Mouse (Mus musculus) ES-E14 (cell line): Measurements from ENCODE around the gene Supt5. TPM values are rescaled to one million over a fixed set of nuclear protein-coding genes. Genes with fewer than 3 reads are reported as not detected.

Source experiments
- DNase-seq: peaks from one replicate; pipeline ENCODE4 v3.0.0-alpha.2; 2013; ENCODE audit warnings: low read depth, low spot score
- H3K27ac ChIP-seq: 2 replicates; pipeline ENCODE4 v1.5.1; 2012; ENCODE audit warnings: low read depth, mild to moderate bottlenecking, low read length, moderate library complexity, mixed read lengths; ENCODE audit not compliant: poor library complexity, insufficient read depth, severe bottlenecking
- H3K36me3 ChIP-seq: 2 replicates; pipeline ENCODE4 v1.6.1; 2012; ENCODE audit warnings: mild to moderate bottlenecking, low read length, moderate library complexity, mixed read lengths; ENCODE audit not compliant: control insufficient read depth, poor library complexity, insufficient read depth, severe bottlenecking
- H3K4me1 ChIP-seq, 2 experiments: fragments of 150-350 bp in 1 of 2; sonication (generic) in 1 of 2; 2 replicates each; pipeline ENCODE4 v1.6.1; 2012; ENCODE audit warnings: low read length in 2 of 2, mild to moderate bottlenecking in 1 of 2, mixed read lengths in 1 of 2; ENCODE audit not compliant: control insufficient read depth in 2 of 2, insufficient read depth in 2 of 2, poor library complexity in 1 of 2
- H3K4me3 ChIP-seq, 2 experiments: fragments of 150-350 bp in 1 of 2; sonication (generic) in 1 of 2; 2 replicates each; pipeline ENCODE4 v1.5.1; 2012; ENCODE audit warnings: low read length in 2 of 2, low read depth in 1 of 2, mild to moderate bottlenecking in 1 of 2, mixed read lengths in 1 of 2; ENCODE audit not compliant: insufficient read depth in 1 of 2, poor library complexity in 1 of 2, severe bottlenecking in 1 of 2
- H3K9ac ChIP-seq: 2 replicates; pipeline ENCODE4 v1.6.1; 2012; ENCODE audit warnings: low read depth, mild to moderate bottlenecking, low read length, mixed read lengths; ENCODE audit not compliant: poor library complexity, insufficient read depth, severe bottlenecking
- H3K9me3 ChIP-seq: fragments of 150-350 bp; sonication (generic); 2 replicates; pipeline ENCODE4 v1.6.1; 2012; ENCODE audit warnings: low read depth, mild to moderate bottlenecking, low read length; ENCODE audit not compliant: control insufficient read depth, insufficient read depth
- CHD2 ChIP-seq: IDR thresholded peaks from 2 replicates; pipeline ENCODE4 v1.6.1; 2014; ENCODE audit warnings: mild to moderate bottlenecking, low read depth, low read length, inconsistent platforms
- HCFC1 ChIP-seq: IDR thresholded peaks from 2 replicates; pipeline ENCODE4 v1.6.1; 2012; ENCODE audit warnings: low read length, inconsistent platforms, borderline replicate concordance; ENCODE audit not compliant: insufficient read depth
- MAFK ChIP-seq: IDR thresholded peaks from 2 replicates; pipeline ENCODE4 v1.6.1; 2014; ENCODE audit warnings: mild to moderate bottlenecking, low read depth, low read length, inconsistent platforms; ENCODE audit not compliant: insufficient read depth
- ZC3H11A ChIP-seq: IDR thresholded peaks from 2 replicates; pipeline ENCODE4 v1.6.1; 2012; ENCODE audit warnings: low read depth, mild to moderate bottlenecking, inconsistent platforms, low read length, borderline replicate concordance
- ZNF384 ChIP-seq: IDR thresholded peaks from 2 replicates; pipeline ENCODE4 v1.6.1; 2012; ENCODE audit warnings: low read depth, low read length, inconsistent platforms
- in situ Hi-C, 2 experiments: fragments of 600-800 bp; cut with MboI; formaldehyde crosslinking; loops; one replicate each; pipeline ENCODE4 v1.15.1; 2025; ENCODE audit warnings: low sequenced_read_pairs in 2 of 2, inconsistent platforms in 1 of 2; ENCODE audit not compliant: unreplicated experiment in 2 of 2
- total RNA-seq: library from RNA; depleted of rRNA; stranded (reverse); fragments of 300-350 nt; gene quantifications from 2 replicates; pipeline ENCODE4 v1.2.3, GENCODE M21; 2012

The Supt5 gene
- total RNA-seq, 1 experiment, result 83.7 TPM

DNA sequence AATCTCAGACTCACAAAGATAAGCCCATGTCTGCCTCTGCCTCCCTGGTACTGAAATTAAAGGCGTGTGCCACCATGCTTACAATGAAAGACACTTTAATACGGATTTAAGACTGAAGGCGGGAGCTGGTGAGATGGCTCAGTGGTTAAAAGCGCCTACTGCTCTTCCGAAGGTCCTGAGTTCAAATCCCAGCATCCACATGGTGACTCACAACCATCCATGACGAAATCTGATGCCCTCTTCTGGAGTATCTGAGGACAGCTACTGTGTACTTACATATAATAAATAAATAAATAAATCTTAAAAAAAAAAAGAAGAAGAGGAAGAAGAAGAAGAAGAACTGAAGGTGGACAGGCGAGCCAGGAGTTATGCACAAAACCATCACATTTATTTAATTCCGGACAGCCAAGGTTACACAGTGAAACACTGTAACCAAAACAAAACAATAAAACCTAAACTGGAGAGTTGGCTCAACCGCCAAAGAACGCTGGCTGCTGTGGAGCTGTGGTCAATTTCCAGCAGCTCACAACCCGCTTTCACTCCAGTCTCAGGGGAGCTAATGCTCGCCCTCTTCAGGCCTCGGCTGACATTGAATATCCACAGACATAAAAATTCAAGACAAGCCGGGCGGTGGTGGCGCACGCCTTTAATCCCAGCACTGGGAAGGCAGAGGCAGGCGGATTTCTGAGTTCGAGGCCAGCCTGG is 819 bp upstream of the Supt5 start:
- no peak for TF ChIP-seq MAFK
- no peak for TF ChIP-seq HCFC1
- no peak for TF ChIP-seq ZNF384
- no peak for TF ChIP-seq CHD2
- no peak for TF ChIP-seq ZC3H11A
- H3K4me1 ChIP-seq, result peaks cover 0 to 12% of the 10 kb centered on the region in 2 experiments; a peak in 3 of 4 replicates
- H3K9ac ChIP-seq, result peak overlapping the region; percentile 94; the same call in 1 of the 2 replicates
- peak overlapping the region; percentile 95; the same call in 1 of the 2 replicates for H3K27ac ChIP-seq
- no peaks in the 10 kb centered on the region for H3K9me3 ChIP-seq
- H3K4me3 ChIP-seq, result peak overlapping the region; percentile 66 to 87
- in situ Hi-C loops, result no loop called here
- no peak for DNase-seq
- peaks cover 10% of the 10 kb centered on the region; the same call in 1 of the 2 replicates for H3K36me3 ChIP-seq

DNA sequence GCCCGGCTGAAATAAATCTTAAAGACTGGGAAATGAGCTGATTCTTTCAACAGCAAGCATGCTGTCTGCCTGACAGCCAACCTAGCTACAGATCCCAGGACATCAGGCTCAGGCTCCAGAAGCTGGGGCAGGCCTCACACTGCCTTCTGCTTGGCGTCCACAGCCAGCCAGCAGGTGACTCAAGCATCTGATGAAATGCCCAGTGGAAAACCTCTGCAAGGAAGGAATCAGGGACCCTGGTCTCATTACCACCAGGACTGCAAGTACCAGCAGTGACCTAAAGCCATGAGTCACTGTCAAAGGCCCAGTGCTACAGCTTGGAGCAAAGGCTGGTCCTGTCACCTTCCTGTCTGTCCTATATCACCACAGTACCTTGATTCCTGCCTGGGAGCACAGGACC is 3.1 kb downstream of the Supt5 start:
- Histone ChIP-seq H3K9me3 (no peaks in the 10 kb centered on the region), H3K36me3 (peaks cover 23% of the 10 kb centered on the region), H3K4me1 (peaks cover 0 to 6% of the 10 kb centered on the region in 2 experiments; a peak in 2 of 4 replicates), H3K9ac (0 out of 2 replicates have a peak overlapping the region, but pooled peaks have one; percentile 5), H3K27ac (no peak overlapping the region), H3K4me3 (no peak overlapping the region)
- in situ Hi-C loops, result no loop called here
- no peak for DNase-seq
- TF ChIP-seq HCFC1 (no peak), ZC3H11A (no peak), CHD2 (no peak), MAFK (no peak), ZNF384 (no peak)

DNA sequence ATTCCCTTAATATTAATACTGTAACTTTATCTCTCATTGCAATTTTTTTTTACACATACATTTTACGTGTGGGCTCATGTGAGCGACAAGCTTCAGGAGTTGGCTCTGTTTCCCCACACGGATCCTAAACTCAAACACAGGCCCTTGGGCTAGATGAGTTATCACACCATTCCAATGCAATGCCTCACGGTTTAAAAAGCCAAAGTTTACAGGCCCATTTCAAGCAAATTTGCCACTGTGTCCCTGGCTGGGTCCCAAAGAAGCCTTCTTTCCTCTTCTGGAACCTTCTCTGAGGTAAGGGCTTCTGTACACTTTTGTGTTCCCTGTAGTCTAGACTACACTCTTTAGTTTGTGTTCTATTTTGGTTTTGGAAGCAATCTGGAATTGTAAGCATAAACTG is 4.0 kb downstream of the Supt5 start:
- H3K4me3 ChIP-seq, result no peak overlapping the region
- no peak overlapping the region for H3K9ac ChIP-seq
- peaks cover 33% of the 10 kb centered on the region for H3K36me3 ChIP-seq
- in situ Hi-C loops, result no loop called here
- H3K9me3 ChIP-seq, result no peaks in the 10 kb centered on the region
- peaks cover 0 to 10% of the 10 kb centered on the region in 2 experiments; a peak in 1 of 4 replicates for H3K4me1 ChIP-seq
- TF ChIP-seq ZNF384, result no peak
- TF ChIP-seq HCFC1, result no peak
- no peak for TF ChIP-seq ZC3H11A
- TF ChIP-seq MAFK, result no peak
- no peak for TF ChIP-seq CHD2
- no peak overlapping the region for H3K27ac ChIP-seq
- no peak for DNase-seq

DNA sequence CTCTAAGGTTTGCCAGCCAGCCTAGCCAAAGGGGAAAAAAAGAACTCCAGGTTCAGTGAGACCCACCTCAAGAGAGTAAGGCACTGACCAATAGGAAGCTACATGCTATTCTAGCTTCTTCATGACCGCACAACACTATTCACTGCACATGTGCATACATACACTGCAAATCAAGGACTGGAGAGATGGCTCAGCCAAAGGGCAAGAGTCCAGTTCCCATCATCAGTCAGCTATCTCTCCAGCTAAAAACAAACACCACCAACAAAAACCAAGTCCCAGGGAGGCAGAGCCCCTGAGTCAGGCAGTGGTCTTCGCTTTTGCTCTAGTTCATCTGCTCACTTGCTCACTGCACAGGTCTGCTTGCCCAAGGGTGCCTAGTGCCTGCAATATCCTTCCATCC is 10.3 kb downstream of the Supt5 start:
- H3K4me1 ChIP-seq, result peaks cover 0 to 12% of the 10 kb centered on the region in 2 experiments; a peak in 1 of 4 replicates
- DNase-seq, result no peak
- no peak overlapping the region for H3K9ac ChIP-seq
- H3K9me3 ChIP-seq, result no peaks in the 10 kb centered on the region
- no peak for TF ChIP-seq MAFK
- no peak for TF ChIP-seq CHD2
- no peak for TF ChIP-seq HCFC1
- TF ChIP-seq ZC3H11A, result no peak
- no peak for TF ChIP-seq ZNF384
- H3K4me3 ChIP-seq, result no peak overlapping the region
- in situ Hi-C loops, result no loop called here
- no peak overlapping the region for H3K27ac ChIP-seq
- H3K36me3 ChIP-seq, result peaks cover 69% of the 10 kb centered on the region

DNA sequence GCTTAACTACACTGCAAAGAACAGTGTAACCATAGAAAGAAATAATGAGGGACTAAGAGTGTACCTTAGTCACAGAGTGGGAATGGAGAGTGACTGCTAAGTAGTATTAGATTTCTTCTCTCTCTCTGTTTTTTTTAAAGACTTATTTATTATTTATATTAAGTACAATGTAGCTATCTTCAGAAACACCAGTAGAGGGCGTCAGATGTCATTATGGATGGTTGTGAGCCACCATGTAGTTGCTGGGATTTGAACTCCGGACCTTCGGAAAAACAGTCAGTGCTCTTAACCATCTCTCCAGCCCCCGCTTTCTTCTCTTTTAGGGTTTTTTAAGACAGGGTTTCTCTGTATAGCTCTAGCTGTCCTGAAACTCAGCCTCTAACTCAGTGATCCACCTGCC is 12.1 kb downstream of the Supt5 start:
- H3K9me3 ChIP-seq, result no peaks in the 10 kb centered on the region
- peaks cover 81% of the 10 kb centered on the region for H3K36me3 ChIP-seq
- peaks cover 0 to 12% of the 10 kb centered on the region in 2 experiments; a peak in 1 of 4 replicates for H3K4me1 ChIP-seq
- no peak overlapping the region for H3K27ac ChIP-seq
- no peak overlapping the region for H3K4me3 ChIP-seq
- in situ Hi-C loops, result no loop called here
- TF ChIP-seq MAFK, result no peak
- no peak for TF ChIP-seq CHD2
- no peak for TF ChIP-seq ZC3H11A
- TF ChIP-seq ZNF384, result no peak
- no peak for TF ChIP-seq HCFC1
- no peak overlapping the region for H3K9ac ChIP-seq
- no peak for DNase-seq
